Mouse (Mus musculus) heart, embryonic 11.5 days (tissue): ENCODE measurements at regions not wholly inside any gene's neighbourhood (a gene's known extent, or its start where the extent isn't known, plus 50 kb on each side); places are given as distances from the start of the nearest gene placed in this dataset.

Source experiments
- ATAC-seq: fragments of 200-750 bp; cut with Nextera tagmentation; replicated peaks from 2 replicates; pipeline ENCODE4 v1.8.0; 2017; ENCODE audit warnings: moderate library complexity; ENCODE audit not compliant: insufficient number of reproducible peaks, low FRiP score, low TSS enrichment
- H3K27ac ChIP-seq: fragments of 300-500 bp; sonication (generic); 2 replicates; pipeline ENCODE4 v1.5.1; 2014; ENCODE audit warnings: mild to moderate bottlenecking, low read depth, low read length
- H3K27me3 ChIP-seq: fragments of 300-500 bp; sonication (generic); 2 replicates; pipeline ENCODE4 v1.6.1; 2014; ENCODE audit warnings: mild to moderate bottlenecking, low read length, mixed read lengths; ENCODE audit not compliant: control insufficient read depth, insufficient read depth
- H3K36me3 ChIP-seq: fragments of 300-500 bp; sonication (generic); 2 replicates; pipeline ENCODE4 v1.6.1; 2014; ENCODE audit warnings: mild to moderate bottlenecking, low read length, moderate library complexity, mixed read lengths; ENCODE audit not compliant: control insufficient read depth, insufficient read depth
- H3K4me1 ChIP-seq: fragments of 300-500 bp; sonication (generic); 2 replicates; pipeline ENCODE4 v1.6.1; 2014; ENCODE audit warnings: low read length; ENCODE audit not compliant: control insufficient read depth, insufficient read depth
- H3K4me2 ChIP-seq: fragments of 300-500 bp; sonication (generic); 2 replicates; pipeline ENCODE4 v1.6.1; 2014; ENCODE audit warnings: mild to moderate bottlenecking, moderate library complexity
- H3K4me3 ChIP-seq: fragments of 300-500 bp; sonication (generic); 2 replicates; pipeline ENCODE4 v1.5.1; 2014; ENCODE audit warnings: low read depth, low read length
- H3K9ac ChIP-seq: fragments of 300-500 bp; sonication (generic); 2 replicates; pipeline ENCODE4 v1.6.1; 2014; ENCODE audit warnings: mild to moderate bottlenecking, low read depth, low read length, moderate library complexity
- H3K9me3 ChIP-seq: fragments of 300-500 bp; sonication (generic); replicated peaks from 2 replicates; pipeline ENCODE4 v1.6.1; 2016; ENCODE audit warnings: low read length; ENCODE audit not compliant: control insufficient read depth
- WGBS: fragments of 180-500 bp; shearing (Covaris S2); extraction: QIAGEN DNeasy Blood & Tissue Kit; methylation state at CpG from one replicate; pipeline ENCODE4 v1.1.7; 2014; ENCODE audit not compliant: insufficient replicate concordance; 5-methylcytosine and 5-hydroxymethylcytosine counted together
- microRNA counts: library from miRNA; unstranded; fragments of <30 nt; microRNA quantifications from one replicate; lab custom pipeline; 2015
- microRNA-seq: library from miRNA; unstranded; fragments of <30 nt; microRNA quantifications from one replicate; pipeline ENCODE4, GENCODE M21; 2016; ENCODE audit warnings: borderline number of aligned reads

- no peaks in the 10 kb centered on the region for H3K9me3 ChIP-seq
- ATAC-seq = no peak
- H3K4me3 ChIP-seq = no peak overlapping the region
- H3K9ac ChIP-seq = no peak overlapping the region
- no peak overlapping the region for H3K27ac ChIP-seq
- H3K4me2 ChIP-seq = no peak overlapping the region
- 0 out of 2 replicates have a peak, but pooled peaks cover 4% of the 10 kb centered on the region for H3K27me3 ChIP-seq
- 82% methylated on average over 6 of the region's 6 CpGs for whole genome bisulfite sequencing
- H3K36me3 ChIP-seq = no peaks in the 10 kb centered on the region
- no peaks in the 10 kb centered on the region for H3K4me1 ChIP-seq
Observed at GRCm38 (mm10) chr4:101316061-101316460, 51.0 kb upstream of the Jak1 start.

MicroRNA genes in the stretch of these regions (microRNA counts, 519-probe panel; counts per million panel counts)
- 3,265 counts per million, percentile 14 among the panel's probes with 10 or more counts for microRNA mmu-miR-101a (lab: Ali Mortazavi, UCI)

Small RNA genes lying in the stretch of these regions (microRNA-seq; reads per million reads assigned to microRNA genes)
- gene Mir101a = 191 reads per million, percentile 70 among the genes with 10 or more reads in this experiment
